Mouse (Mus musculus): Measurements from ENCODE around the gene Olfr1223. TPM values are rescaled to one million over a fixed set of nuclear protein-coding genes. Genes with fewer than 3 reads are reported as not detected.

Olfr1223 gene
- not detected in 2 replicates for polyA plus RNA-seq (2012; rRNA removed)

GRCm38 (mm10) chr2:89151460-89151859, at the start of gene Olfr1223:
Olfr1223 (minus strand) TSS chr2:89151560.

GRCm38 (mm10) chr2:89199948-89200347, 48.6 kb upstream of the Olfr1223 start, which contains the start of gene Olfr1226:
Olfr1226 (minus strand) TSS chr2:89200048.

GRCm38 (mm10) chr2:89174569-89174968, 23.2 kb upstream of the Olfr1223 start, which contains the start of gene Olfr1225:
Olfr1225 (minus strand) TSS chr2:89174669.

GRCm38 (mm10) chr2:89163991-89164390, 12.6 kb upstream of the Olfr1223 start, which contains the start of gene Olfr1224-ps1:
Olfr1224-ps1 (minus strand) TSS chr2:89164091.

GRCm38 (mm10) chr2:89132954-89133353, 18.4 kb downstream of the Olfr1223 start, which contains the start of gene Olfr1222:
Olfr1222 (minus strand) TSS chr2:89133054.

GRCm38 (mm10) chr2:89117183-89117582, 34.2 kb downstream of the Olfr1223 start, which contains the start of gene Olfr1221:
Olfr1221 (minus strand) TSS chr2:89117283.

GRCm38 (mm10) chr2:89106735-89107134, 44.6 kb downstream of the Olfr1223 start, which contains the start of gene Olfr1220:
Olfr1220 (minus strand) TSS chr2:89106835.

Other genes with a start within 250 kb of the Olfr1223 start
- not detected in 2 replicates for gene Olfr1208, start 249.2 kb downstream of the Olfr1223 start, polyA plus RNA-seq (2012; rRNA removed)
- gene Olfr1209, start 236.4 kb downstream of the Olfr1223 start, polyA plus RNA-seq (2012; rRNA removed) = not detected in 2 replicates
- not detected in 2 replicates for gene Olfr1211, start 213.4 kb downstream of the Olfr1223 start, polyA plus RNA-seq (2012; rRNA removed)
- gene Olfr1212, start 197.6 kb downstream of the Olfr1223 start, polyA plus RNA-seq (2012; rRNA removed) = not detected in 2 replicates
- not detected in 2 replicates for gene Gm13762, start 171.3 kb downstream of the Olfr1223 start, polyA plus RNA-seq (2012; rRNA removed)
- not detected in 2 replicates for gene Olfr1214, start 158.9 kb downstream of the Olfr1223 start, polyA plus RNA-seq (2012; rRNA removed)
- not detected in 2 replicates for gene Olfr1215, start 144.6 kb downstream of the Olfr1223 start, polyA plus RNA-seq (2012; rRNA removed)
- not detected in 2 replicates for gene Olfr1216, start 133.2 kb downstream of the Olfr1223 start, polyA plus RNA-seq (2012; rRNA removed)
- not detected in 2 replicates for gene Olfr1217, start 119.5 kb downstream of the Olfr1223 start, polyA plus RNA-seq (2012; rRNA removed)
- gene Olfr1218, start 90.4 kb downstream of the Olfr1223 start, polyA plus RNA-seq (2012; rRNA removed) = not detected in 2 replicates
- gene Olfr1219, start 68.0 kb downstream of the Olfr1223 start, polyA plus RNA-seq (2012; rRNA removed) = not detected in 2 replicates
- gene Olfr1220, start 44.7 kb downstream of the Olfr1223 start, polyA plus RNA-seq (2012; rRNA removed) = not detected in 2 replicates
- gene Olfr1221, start 34.3 kb downstream of the Olfr1223 start, polyA plus RNA-seq (2012; rRNA removed) = not detected in 2 replicates
- gene Olfr1222, start 18.5 kb downstream of the Olfr1223 start, polyA plus RNA-seq (2012; rRNA removed) = not detected in 2 replicates
- not detected in 2 replicates for gene Olfr1224-ps1, start 12.5 kb upstream of the Olfr1223 start, polyA plus RNA-seq (2012; rRNA removed)
- gene Olfr1225, start 23.1 kb upstream of the Olfr1223 start, polyA plus RNA-seq (2012; rRNA removed) = not detected in 2 replicates
- not detected in 2 replicates for gene Olfr1226, start 48.5 kb upstream of the Olfr1223 start, polyA plus RNA-seq (2012; rRNA removed)
- not detected in 2 replicates for gene Olfr1228, start 102.5 kb upstream of the Olfr1223 start, polyA plus RNA-seq (2012; rRNA removed)
- not detected in 2 replicates for gene Olfr1229, start 136.5 kb upstream of the Olfr1223 start, polyA plus RNA-seq (2012; rRNA removed)
- not detected in 2 replicates for gene Olfr1230, start 145.7 kb upstream of the Olfr1223 start, polyA plus RNA-seq (2012; rRNA removed)
- not detected in 2 replicates for gene Olfr1231, start 155.5 kb upstream of the Olfr1223 start, polyA plus RNA-seq (2012; rRNA removed)
- not detected in 2 replicates for gene Olfr1232, start 178.1 kb upstream of the Olfr1223 start, polyA plus RNA-seq (2012; rRNA removed)
- gene Olfr1233, start 190.8 kb upstream of the Olfr1223 start, polyA plus RNA-seq (2012; rRNA removed) = not detected in 2 replicates
- gene Olfr1234, start 213.3 kb upstream of the Olfr1223 start, polyA plus RNA-seq (2012; rRNA removed) = not detected in 2 replicates

Data from liver, embryonic 18 days (tissue).